Mouse (Mus musculus) olfactory bulb, adult 2 months (tissue): ENCODE results near the gene Clec1b. TPM values are rescaled to one million over a fixed set of nuclear protein-coding genes. Genes with fewer than 3 reads are reported as not detected.

Experiments used
- H3K27ac ChIP-seq: fragments of 200-500 bp; 2 replicates; pipeline ENCODE4 v1.5.1; 2012; ENCODE audit warnings: low read depth, low read length; ENCODE audit not compliant: insufficient read depth
- H3K4me1 ChIP-seq: fragments of 200-500 bp; 2 replicates; pipeline ENCODE4 v1.6.1; 2012; ENCODE audit warnings: low read length; ENCODE audit not compliant: control insufficient read depth, insufficient read depth
- H3K4me3 ChIP-seq: fragments of 200-500 bp; 2 replicates; pipeline ENCODE4 v1.5.1; 2012; ENCODE audit warnings: mild to moderate bottlenecking, low read depth, low read length, moderate library complexity; ENCODE audit not compliant: insufficient read depth
- CTCF ChIP-seq: fragments of 200-500 bp; IDR thresholded peaks from 2 replicates; pipeline ENCODE4 v1.5.1; 2012; ENCODE audit warnings: low read depth, mild to moderate bottlenecking, low read length, moderate library complexity; ENCODE audit not compliant: insufficient read depth
- POLR2A ChIP-seq: fragments of 200-500 bp; IDR thresholded peaks from 2 replicates; pipeline ENCODE4 v1.6.1; 2012; ENCODE audit warnings: mild to moderate bottlenecking, low read depth, low read length, moderate library complexity; ENCODE audit not compliant: insufficient read depth
- WGBS: fragments of 180-500 bp; shearing (Covaris S2); methylation state at CpG from one replicate; pipeline ENCODE4 v1.1.7; 2018; 5-methylcytosine and 5-hydroxymethylcytosine counted together
- polyA plus RNA-seq: library from polyadenylated mRNA; stranded (reverse); fragments of >200 nt; gene quantifications from 2 replicates; pipeline ENCODE4 v1.2.4, GENCODE M21; 2012; ENCODE audit warnings: low replicate concordance; ENCODE audit not compliant: missing spikeins, insufficient read depth, insufficient read length

Gene Clec1b
- not detected in 2 replicates for polyA plus RNA-seq

- Histone ChIP-seq H3K4me3 (no peak within 1 kb of the TSS), H3K27ac (no peak within 1 kb of the TSS), H3K4me1 (no peaks in the 10 kb centered on the region)
- TF ChIP-seq POLR2A (no peak), CTCF (no peak)
- WGBS = 94% methylated on average over 8 of the region's 8 CpGs
Observed at GRCm38 (mm10) chr6:129396997-129397396, at the start of gene Clec1b. Gene Clec1b (plus strand): TSS chr6:129397297.

GRCm38 (mm10) chr6:129349524-129350352, 47.4 kb upstream of the Clec1b start:
- no peak overlapping the region for H3K27ac ChIP-seq
- TF ChIP-seq POLR2A = no peak
- H3K4me1 ChIP-seq = no peaks in the 10 kb centered on the region
- H3K4me3 ChIP-seq = no peak overlapping the region
- WGBS = 43% methylated on average over 4 of the region's 4 CpGs

GRCm38 (mm10) chr6:129351091-129351490, 46.0 kb upstream of the Clec1b start:
- Histone ChIP-seq H3K27ac (no peak overlapping the region), H3K4me3 (no peak overlapping the region), H3K4me1 (no peaks in the 10 kb centered on the region)
- 95% methylated on average over 3 of the region's 3 CpGs for WGBS
- TF ChIP-seq POLR2A = no peak
- TF ChIP-seq CTCF = no peak

DNA sequence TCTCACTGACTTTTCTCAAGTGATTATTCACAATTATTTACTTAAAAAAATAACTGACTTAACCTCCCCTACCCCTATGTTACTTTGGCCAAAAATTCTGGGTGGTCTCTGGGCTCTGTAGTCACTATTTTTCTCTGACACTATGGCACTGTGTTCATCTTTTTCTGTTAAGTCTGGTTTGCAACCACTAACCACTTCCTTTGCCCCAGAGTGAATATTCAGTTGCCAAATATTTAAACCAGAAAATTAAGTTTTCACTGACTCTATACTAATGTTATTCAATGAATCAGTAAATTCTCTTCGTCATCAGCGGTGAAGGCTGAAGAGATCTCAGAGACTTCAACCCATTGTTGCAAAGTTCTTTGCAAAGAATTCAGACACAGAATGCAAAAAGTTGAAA, 41.3 kb upstream of the Clec1b start:
- Histone ChIP-seq H3K4me1 (no peaks in the 10 kb centered on the region), H3K4me3 (no peak overlapping the region), H3K27ac (no peak overlapping the region)
- WGBS = 96% methylated on average over 2 of the region's 2 CpGs
- no peak for TF ChIP-seq CTCF
- TF ChIP-seq POLR2A = no peak

DNA sequence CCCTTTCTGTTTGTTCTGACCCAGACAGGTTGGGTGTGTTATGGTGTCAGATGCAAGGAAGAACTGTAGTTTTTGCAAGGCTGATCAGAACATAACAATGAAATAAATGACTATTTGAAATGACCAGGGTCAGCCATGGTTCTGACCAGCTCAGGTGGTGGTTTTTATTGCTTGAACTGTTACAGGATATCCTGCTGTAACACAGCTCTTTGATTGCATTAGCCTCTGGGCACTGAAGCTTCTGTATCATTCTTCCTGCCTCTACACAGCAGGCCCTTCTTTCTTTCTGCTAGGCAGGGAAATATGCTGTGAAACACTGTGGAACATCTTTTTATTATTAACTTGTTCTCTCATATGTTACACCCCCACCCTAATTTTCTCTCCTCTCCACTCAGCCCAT, 40.7 kb upstream of the Clec1b start:
- no peak overlapping the region for H3K27ac ChIP-seq
- no peaks in the 10 kb centered on the region for H3K4me1 ChIP-seq

DNA sequence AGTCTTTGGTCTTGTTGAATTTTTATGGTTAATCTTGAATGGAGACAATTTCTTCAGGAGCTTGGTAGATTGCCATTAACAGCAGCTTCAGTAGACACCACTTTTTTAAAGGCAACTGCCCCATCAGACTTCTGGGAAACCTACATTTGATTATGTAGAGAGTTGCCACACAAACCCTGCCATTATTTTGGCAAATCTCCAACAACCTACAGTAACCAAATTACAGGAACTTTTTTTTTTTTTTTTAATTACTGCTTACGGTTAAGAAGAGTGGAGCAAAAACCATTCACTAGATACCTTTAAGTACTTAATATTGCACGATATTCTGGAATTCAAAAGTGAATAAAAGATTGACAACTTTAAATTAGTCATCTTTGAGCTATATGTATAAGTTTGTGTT, 37.6 kb upstream of the Clec1b start:
- no peak overlapping the region for H3K27ac ChIP-seq
- H3K4me3 ChIP-seq = no peak overlapping the region
- TF ChIP-seq POLR2A = no peak
- TF ChIP-seq CTCF = no peak
- H3K4me1 ChIP-seq = no peaks in the 10 kb centered on the region
- 66% methylated on average over 2 of the region's 2 CpGs for WGBS

More for the DNA sequence above, 40.7 kb upstream of the Clec1b start:
- H3K4me3 ChIP-seq = no peak overlapping the region
- TF ChIP-seq CTCF (no peak), POLR2A (no peak)

- no peak for TF ChIP-seq CTCF
- 20% methylated on average over 1 of the region's 1 CpGs for WGBS
Observed at GRCm38 (mm10) chr6:129363942-129364341, 33.2 kb upstream of the Clec1b start.

GRCm38 (mm10) chr6:129365959-129366359, 31.1 kb upstream of the Clec1b start:
- TF ChIP-seq POLR2A (no peak), CTCF (no peak)
- H3K4me3 ChIP-seq = no peak overlapping the region
- WGBS = 4% methylated on average over 6 of the region's 6 CpGs
- no peaks in the 10 kb centered on the region; the same call in 1 of the 2 replicates for H3K4me1 ChIP-seq
- no peak overlapping the region for H3K27ac ChIP-seq

More at GRCm38 (mm10) chr6:129363942-129364341, 33.2 kb upstream of the Clec1b start:
- Histone ChIP-seq H3K4me3 (no peak overlapping the region), H3K27ac (no peak overlapping the region), H3K4me1 (no peaks in the 10 kb centered on the region)

GRCm38 (mm10) chr6:129369374-129370132, 27.5 kb upstream of the Clec1b start:
- 75% methylated on average over 7 of the region's 7 CpGs for WGBS
- H3K4me3 ChIP-seq = no peak overlapping the region
- H3K4me1 ChIP-seq = peaks cover 2% of the 10 kb centered on the region; the same call in 1 of the 2 replicates
- no peak overlapping the region for H3K27ac ChIP-seq
- TF ChIP-seq CTCF = no peak
- no peak for TF ChIP-seq POLR2A

DNA sequence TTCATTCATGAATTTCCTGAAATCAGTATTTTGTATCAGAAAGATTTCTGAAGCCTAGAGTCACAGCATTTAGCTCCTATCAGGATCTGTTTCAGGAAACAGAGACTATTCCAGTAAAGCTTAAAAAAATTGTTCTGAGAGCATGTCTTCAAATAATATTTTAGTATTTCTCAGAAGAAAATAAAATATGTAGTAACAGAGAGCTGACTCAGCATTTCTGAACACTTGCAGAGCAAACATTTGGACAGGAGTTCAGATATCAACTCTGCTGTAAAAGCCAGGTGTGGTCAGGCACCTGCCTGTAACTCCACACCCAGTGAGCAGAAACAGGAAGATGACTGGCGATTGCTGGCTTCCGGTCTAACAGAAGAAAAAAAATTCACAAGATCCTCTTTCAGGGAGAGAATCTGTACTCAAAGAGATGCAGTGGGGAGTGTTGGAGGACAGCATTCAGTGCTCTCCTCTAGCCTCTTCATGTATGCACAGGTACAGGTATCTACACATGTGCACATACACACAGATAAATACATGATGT, 22.1 kb upstream of the Clec1b start:
- 87% methylated on average over 2 of the region's 2 CpGs for WGBS
- Histone ChIP-seq H3K4me1 (peaks cover 2% of the 10 kb centered on the region; the same call in 1 of the 2 replicates), H3K27ac (no peak overlapping the region), H3K4me3 (no peak overlapping the region)
- TF ChIP-seq POLR2A (no peak), CTCF (no peak)
